Mouse (Mus musculus) cerebellum, adult 11-12 months (tissue): Measurements from ENCODE around the gene Cbarp.

Source experiments
- DNase-seq: peaks from one replicate; pipeline ENCODE4 v3.0.0; 2022

The Cbarp gene

GRCm38 (mm10) chr10:80156002-80156751, 15.5 kb upstream of the Cbarp start:
- no peak for DNase-seq

GRCm38 (mm10) chr10:80155277-80155676, 14.6 kb upstream of the Cbarp start:
- DNase-seq: no peak

- DNase-seq: no peak
Measured at GRCm38 (mm10) chr10:80154384-80154783, 13.7 kb upstream of the Cbarp start.

GRCm38 (mm10) chr10:80153713-80154112, 13.1 kb upstream of the Cbarp start:
- DNase-seq: no peak

- peak; percentile 75 for DNase-seq
Measured at GRCm38 (mm10) chr10:80152873-80153260, 12.2 kb upstream of the Cbarp start.

GRCm38 (mm10) chr10:80152071-80152872, 11.6 kb upstream of the Cbarp start:
- peak; percentile 72 for DNase-seq

- peak; percentile 81 for DNase-seq
Measured at GRCm38 (mm10) chr10:80151211-80152034, 10.8 kb upstream of the Cbarp start.

- DNase-seq: peak; percentile 84
Measured at GRCm38 (mm10) chr10:80150226-80151210, 9.9 kb upstream of the Cbarp start.

- DNase-seq: peak; percentile 98
Measured at GRCm38 (mm10) chr10:80149291-80150225, 8.9 kb upstream of the Cbarp start.

GRCm38 (mm10) chr10:80148610-80149290, 8.1 kb upstream of the Cbarp start:
- DNase-seq: peak; percentile 95

- peak; percentile 85 for DNase-seq
Measured at GRCm38 (mm10) chr10:80147719-80148601, 7.3 kb upstream of the Cbarp start, which contains the start of gene Midn. Midn (plus strand) TSS chr10:80148272.

- DNase-seq: no peak
Measured at GRCm38 (mm10) chr10:80147146-80147718, 6.6 kb upstream of the Cbarp start.

- DNase-seq: no peak
Measured at GRCm38 (mm10) chr10:80146568-80147011, 6.0 kb upstream of the Cbarp start.

GRCm38 (mm10) chr10:80145896-80146295, 5.3 kb upstream of the Cbarp start:
- peak; percentile 84 for DNase-seq

- peak; percentile 84 for DNase-seq
Measured at GRCm38 (mm10) chr10:80144864-80145838, 4.5 kb upstream of the Cbarp start.

- DNase-seq: no peak
Measured at GRCm38 (mm10) chr10:80144159-80144558, 3.5 kb upstream of the Cbarp start.

GRCm38 (mm10) chr10:80143664-80144063, 3.0 kb upstream of the Cbarp start:
- DNase-seq: no peak
